Mouse (Mus musculus): Measurements from ENCODE around the gene Slc22a8. TPM values are rescaled to one million over a fixed set of nuclear protein-coding genes. Genes with fewer than 3 reads are reported as not detected.

Slc22a8 gene
- polyA plus RNA-seq, 1 experiment from 2014 or later: 0.05 TPM

- no peak for ATAC-seq (replicated peaks; ENCODE audit: low FRiP score, low TSS enrichment, low read depth)
Measured at GRCm38 (mm10) chr19:8630826-8631225, 39.8 kb downstream of the Slc22a8 start.

GRCm38 (mm10) chr19:8632029-8632428, 41.0 kb downstream of the Slc22a8 start:
- Histone ChIP-seq H3K27ac (ENCODE audit: low read depth) (no peak overlapping the region), H3K9me3 (ENCODE audit: control insufficient read depth, low read length) (no peaks in the 10 kb centered on the region), H3K4me1 (replicated peaks; ENCODE audit: control insufficient read depth, insufficient read depth, low read length) (no peaks in the 10 kb centered on the region), H3K36me3 (ENCODE audit: control insufficient read depth, insufficient read depth, low read length) (no peaks in the 10 kb centered on the region), H3K4me2 (ENCODE audit: low read length) (no peak overlapping the region), H3K4me3 (ENCODE audit: low read depth, low read length) (no peak overlapping the region), H3K9ac (ENCODE audit: low read length) (no peak overlapping the region), H3K27me3 (replicated peaks; ENCODE audit: control insufficient read depth, insufficient read depth, low read length) (no peaks in the 10 kb centered on the region)
- ATAC-seq (replicated peaks; ENCODE audit: low FRiP score, low TSS enrichment, low read depth): no peak
- DNase-seq (ENCODE audit: low spot score): no peak
- WGBS: 83% methylated on average over 1 of the region's 1 CpGs

More at GRCm38 (mm10) chr19:8630826-8631225, 39.8 kb downstream of the Slc22a8 start:
- Histone ChIP-seq H3K9me3 (ENCODE audit: control insufficient read depth, low read length) (no peaks in the 10 kb centered on the region), H3K4me3 (ENCODE audit: low read depth, low read length) (no peak overlapping the region), H3K27me3 (replicated peaks; ENCODE audit: control insufficient read depth, insufficient read depth, low read length) (no peaks in the 10 kb centered on the region), H3K36me3 (ENCODE audit: control insufficient read depth, insufficient read depth, low read length) (no peaks in the 10 kb centered on the region), H3K4me1 (replicated peaks; ENCODE audit: control insufficient read depth, insufficient read depth, low read length) (no peaks in the 10 kb centered on the region), H3K9ac (ENCODE audit: low read length) (no peak overlapping the region), H3K4me2 (ENCODE audit: low read length) (no peak overlapping the region), H3K27ac (ENCODE audit: low read depth) (no peak overlapping the region)
- 72% methylated on average over 6 of the region's 6 CpGs for WGBS
- DNase-seq (ENCODE audit: low spot score): no peak

GRCm38 (mm10) chr19:8642086-8642485, 51.0 kb downstream of the Slc22a8 start:
- no peaks in the 10 kb centered on the region for H3K36me3 ChIP-seq (ENCODE audit: control insufficient read depth, insufficient read depth, low read length)
- H3K4me1 ChIP-seq (replicated peaks; ENCODE audit: control insufficient read depth, insufficient read depth, low read length): no peaks in the 10 kb centered on the region
- H3K27me3 ChIP-seq (replicated peaks; ENCODE audit: control insufficient read depth, insufficient read depth, low read length): no peaks in the 10 kb centered on the region
- 51% methylated on average over 5 of the region's 5 CpGs for WGBS
- H3K27ac ChIP-seq (ENCODE audit: low read depth): no peak overlapping the region
- no peak overlapping the region for H3K4me2 ChIP-seq (ENCODE audit: low read length)
- no peak overlapping the region for H3K9ac ChIP-seq (ENCODE audit: low read length)
- H3K4me3 ChIP-seq (ENCODE audit: low read depth, low read length): no peak overlapping the region
- no peaks in the 10 kb centered on the region for H3K9me3 ChIP-seq (ENCODE audit: control insufficient read depth, low read length)
- DNase-seq (ENCODE audit: low spot score) (no peak), ATAC-seq (replicated peaks; ENCODE audit: low FRiP score, low TSS enrichment, low read depth) (no peak)

GRCm38 (mm10) chr19:8646393-8646792, 55.3 kb downstream of the Slc22a8 start:
- WGBS: 51% methylated on average over 2 of the region's 2 CpGs
- Histone ChIP-seq H3K36me3 (ENCODE audit: control insufficient read depth, insufficient read depth, low read length) (no peaks in the 10 kb centered on the region), H3K4me1 (replicated peaks; ENCODE audit: control insufficient read depth, insufficient read depth, low read length) (no peaks in the 10 kb centered on the region), H3K4me3 (ENCODE audit: low read depth, low read length) (no peak overlapping the region), H3K4me2 (ENCODE audit: low read length) (no peak overlapping the region), H3K27me3 (replicated peaks; ENCODE audit: control insufficient read depth, insufficient read depth, low read length) (no peaks in the 10 kb centered on the region), H3K9ac (ENCODE audit: low read length) (no peak overlapping the region), H3K9me3 (ENCODE audit: control insufficient read depth, low read length) (no peaks in the 10 kb centered on the region), H3K27ac (ENCODE audit: low read depth) (no peak overlapping the region)
- no peak for ATAC-seq (replicated peaks; ENCODE audit: low FRiP score, low TSS enrichment, low read depth)
- DNase-seq (ENCODE audit: low spot score): no peak

- Histone ChIP-seq H3K27ac (ENCODE audit: low read depth) (no peak overlapping the region), H3K9ac (ENCODE audit: low read length) (no peak overlapping the region), H3K9me3 (ENCODE audit: control insufficient read depth, low read length) (no peaks in the 10 kb centered on the region), H3K4me2 (ENCODE audit: low read length) (no peak overlapping the region), H3K4me1 (replicated peaks; ENCODE audit: control insufficient read depth, insufficient read depth, low read length) (no peaks in the 10 kb centered on the region; the same call in 1 of the 2 replicates), H3K36me3 (ENCODE audit: control insufficient read depth, insufficient read depth, low read length) (no peaks in the 10 kb centered on the region), H3K27me3 (replicated peaks; ENCODE audit: control insufficient read depth, insufficient read depth, low read length) (no peaks in the 10 kb centered on the region), H3K4me3 (ENCODE audit: low read depth, low read length) (no peak overlapping the region)
- DNase-seq (ENCODE audit: low spot score) (no peak), ATAC-seq (replicated peaks; ENCODE audit: low FRiP score, low TSS enrichment, low read depth) (no peak)
Measured at GRCm38 (mm10) chr19:8655833-8656232, 64.8 kb downstream of the Slc22a8 start.

- DNase-seq (ENCODE audit: low spot score) (no peak), ATAC-seq (replicated peaks; ENCODE audit: low FRiP score, low TSS enrichment, low read depth) (no peak)
- H3K4me2 ChIP-seq (ENCODE audit: low read length): no peak overlapping the region
- no peaks in the 10 kb centered on the region for H3K36me3 ChIP-seq (ENCODE audit: control insufficient read depth, insufficient read depth, low read length)
- H3K27ac ChIP-seq (ENCODE audit: low read depth): no peak overlapping the region
- H3K27me3 ChIP-seq (replicated peaks; ENCODE audit: control insufficient read depth, insufficient read depth, low read length): no peaks in the 10 kb centered on the region
- H3K4me3 ChIP-seq (ENCODE audit: low read depth, low read length): no peak overlapping the region
- H3K9ac ChIP-seq (ENCODE audit: low read length): no peak overlapping the region
- no peaks in the 10 kb centered on the region for H3K9me3 ChIP-seq (ENCODE audit: control insufficient read depth, low read length)
- H3K4me1 ChIP-seq (replicated peaks; ENCODE audit: control insufficient read depth, insufficient read depth, low read length): no peaks in the 10 kb centered on the region; the same call in 1 of the 2 replicates
- WGBS: 67% methylated on average over 4 of the region's 4 CpGs
Measured at GRCm38 (mm10) chr19:8656341-8656740, 65.3 kb downstream of the Slc22a8 start.

Other genes with a start within 250 kb of the Slc22a8 start
- gene Slc22a30, start 186.1 kb upstream of the Slc22a8 start, polyA plus RNA-seq (2014; fragmentation: Nextera tagmentation; extraction: Ambion mirVana): not detected in 2 replicates
- not detected in 2 replicates for gene Slc22a6, start 26.8 kb downstream of the Slc22a8 start, polyA plus RNA-seq (2014; fragmentation: Nextera tagmentation; extraction: Ambion mirVana)
- gene Chrm1, start 72.5 kb downstream of the Slc22a8 start, polyA plus RNA-seq (2014; fragmentation: Nextera tagmentation; extraction: Ambion mirVana): 0.26 and 0.44 TPM in 2 replicates
- 121 and 126 TPM in 2 replicates for gene Slc3a2, start 132.1 kb downstream of the Slc22a8 start, polyA plus RNA-seq (2014; fragmentation: Nextera tagmentation; extraction: Ambion mirVana)
- gene Wdr74, start 144.6 kb downstream of the Slc22a8 start, polyA plus RNA-seq (2014; fragmentation: Nextera tagmentation; extraction: Ambion mirVana): 96.3 and 97.8 TPM in 2 replicates
- gene 1700092M07Rik, start 149.5 kb downstream of the Slc22a8 start, polyA plus RNA-seq (2014; fragmentation: Nextera tagmentation; extraction: Ambion mirVana): 0.90 and 1.3 TPM in 2 replicates
- 114 and 132 TPM in 2 replicates for gene Stx5a, start 150.2 kb downstream of the Slc22a8 start, polyA plus RNA-seq (2014; fragmentation: Nextera tagmentation; extraction: Ambion mirVana)
- gene Nxf1, start 165.8 kb downstream of the Slc22a8 start, polyA plus RNA-seq (2014; fragmentation: Nextera tagmentation; extraction: Ambion mirVana): 168 and 172 TPM in 2 replicates
- 170 and 196 TPM in 2 replicates for gene Tmem223, start 179.7 kb downstream of the Slc22a8 start, polyA plus RNA-seq (2014; fragmentation: Nextera tagmentation; extraction: Ambion mirVana)
- gene Tmem179b, start 183.2 kb downstream of the Slc22a8 start, polyA plus RNA-seq (2014; fragmentation: Nextera tagmentation; extraction: Ambion mirVana): 92.6 and 96.6 TPM in 2 replicates
- gene Taf6l, start 195.2 kb downstream of the Slc22a8 start, polyA plus RNA-seq (2014; fragmentation: Nextera tagmentation; extraction: Ambion mirVana): 17.2 and 18.9 TPM in 2 replicates
- 148 and 151 TPM in 2 replicates for gene Polr2g, start 207.3 kb downstream of the Slc22a8 start, polyA plus RNA-seq (2014; fragmentation: Nextera tagmentation; extraction: Ambion mirVana)
- gene Zbtb3, start 211.3 kb downstream of the Slc22a8 start, polyA plus RNA-seq (2014; fragmentation: Nextera tagmentation; extraction: Ambion mirVana): 4.2 and 4.3 TPM in 2 replicates
- 38.5 and 48.4 TPM in 2 replicates for gene Ttc9c, start 228.1 kb downstream of the Slc22a8 start, polyA plus RNA-seq (2014; fragmentation: Nextera tagmentation; extraction: Ambion mirVana)
- gene Hnrnpul2, start 228.8 kb downstream of the Slc22a8 start, polyA plus RNA-seq (2014; fragmentation: Nextera tagmentation; extraction: Ambion mirVana): 6.5 and 7.7 TPM in 2 replicates
- not detected in 2 replicates for gene AC129217.1, start 238.5 kb downstream of the Slc22a8 start, polyA plus RNA-seq (2014; fragmentation: Nextera tagmentation; extraction: Ambion mirVana)
- 39.6 and 40.9 TPM in 2 replicates for gene Bscl2, start 246.2 kb downstream of the Slc22a8 start, polyA plus RNA-seq (2014; fragmentation: Nextera tagmentation; extraction: Ambion mirVana)
- gene Gng3, start 247.9 kb downstream of the Slc22a8 start, polyA plus RNA-seq (2014; fragmentation: Nextera tagmentation; extraction: Ambion mirVana): 23.7 and 25.2 TPM in 2 replicates